Mouse (Mus musculus): ENCODE measurements around the gene Kng1. TPM values are rescaled to one million over a fixed set of nuclear protein-coding genes. Genes with fewer than 3 reads are reported as not detected.

Gene Kng1
- 0.04 and 0.08 TPM in 2 replicates for polyA plus RNA-seq (2012; rRNA removed)

GRCm38 (mm10) chr16:23057668-23058447 lies at the start of gene Kng1:
Gene Kng1, plus strand, starts transcription at chr16:23057865.

GRCm38 (mm10) chr16:23028966-23029600 lies 28.6 kb upstream of the Kng1 start, which contains the start of gene Kng2:
Gene Kng2, minus strand, starts transcription at chr16:23029482.

DNA sequence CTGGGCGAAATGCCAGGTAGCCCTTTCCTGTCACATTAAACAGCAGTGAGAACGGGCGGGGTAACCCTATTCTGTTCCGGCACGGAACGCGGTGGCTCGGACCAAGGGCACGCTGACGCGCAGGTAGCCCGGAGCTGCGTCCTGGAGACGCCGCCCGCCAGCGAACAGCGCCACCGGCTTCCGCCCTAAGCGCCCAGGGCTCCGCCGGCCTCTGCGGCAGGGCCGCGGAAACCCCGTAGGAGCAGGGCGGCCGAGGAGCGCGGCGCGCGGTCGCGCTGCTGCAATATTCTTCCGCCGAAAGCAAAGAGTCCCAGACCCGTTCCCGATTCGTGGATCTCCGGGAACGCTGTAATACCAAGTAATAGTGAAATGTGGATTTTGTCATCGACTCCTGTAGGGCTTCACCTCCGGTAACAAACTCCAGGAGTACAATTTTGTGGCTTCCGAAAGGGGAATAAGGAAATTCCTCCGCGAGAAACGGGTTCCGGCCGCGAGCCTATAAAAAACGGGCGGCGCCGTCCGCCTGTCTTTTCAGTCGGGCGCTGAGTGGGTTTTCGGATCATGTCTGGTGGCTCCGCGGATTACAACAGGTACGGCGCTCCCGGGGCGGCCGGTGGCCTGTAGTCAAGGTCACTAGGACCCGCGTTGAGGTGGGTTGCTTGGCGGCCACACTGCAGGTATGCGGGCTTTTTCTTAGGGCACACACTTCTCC lies 49.7 kb downstream of the Kng1 start, which contains the start of gene Eif4a2:
TSS of gene Eif4a2 (plus strand) at position 214 of the 712 bp plus-strand sequence.

GRCm38 (mm10) chr16:23127673-23128375 lies 70.2 kb downstream of the Kng1 start, which contains the start of gene Rfc4:
Gene Rfc4, minus strand, starts transcription at chr16:23127737.

Other genes with a start within 250 kb of the Kng1 start
- not detected in 2 replicates for gene Crygs, start 246.3 kb upstream of the Kng1 start, polyA plus RNA-seq (2012; rRNA removed)
- 19.9 and 21.8 TPM in 2 replicates for gene Tbccd1, start 200.2 kb upstream of the Kng1 start, polyA plus RNA-seq (2012; rRNA removed)
- gene Dnajb11, start 200.0 kb upstream of the Kng1 start, polyA plus RNA-seq (2012; rRNA removed) = 40.6 and 47.6 TPM in 2 replicates
- gene Ahsg, start 166.6 kb upstream of the Kng1 start, polyA plus RNA-seq (2012; rRNA removed) = 0.07 and 0.19 TPM in 2 replicates
- gene Fetub, start 139.5 kb upstream of the Kng1 start, polyA plus RNA-seq (2012; rRNA removed) = 0.04 and 0.08 TPM in 2 replicates
- 0.05 and 0.08 TPM in 2 replicates for gene Hrg, start 106.8 kb upstream of the Kng1 start, polyA plus RNA-seq (2012; rRNA removed)
- 0.04 and 0.08 TPM in 2 replicates for gene Kng2, start 28.4 kb upstream of the Kng1 start, polyA plus RNA-seq (2012; rRNA removed)
- gene Eif4a2, start 49.6 kb downstream of the Kng1 start, polyA plus RNA-seq (2012; rRNA removed) = 693 and 738 TPM in 2 replicates
- gene Rfc4, start 69.9 kb downstream of the Kng1 start, polyA plus RNA-seq (2012; rRNA removed) = 8.2 and 9.4 TPM in 2 replicates
- gene Adipoq, start 88.7 kb downstream of the Kng1 start, polyA plus RNA-seq (2012; rRNA removed) = 0.06 and 0.18 TPM in 2 replicates
- 26.4 and 31.1 TPM in 2 replicates for gene St6gal1, start 166.9 kb downstream of the Kng1 start, polyA plus RNA-seq (2012; rRNA removed)

Data from central nervous system, embryonic 14 days (tissue).